Mouse (Mus musculus) erythroblast, embryonic 14.5 days (primary cell): Measurements from ENCODE around the gene Mavs.

ENCODE experiments used
- GATA1 ChIP-seq: IDR thresholded peaks from 2 replicates; pipeline ENCODE4 v1.6.1; 2012; ENCODE audit warnings: low read length, inconsistent platforms, mixed read lengths
- TAL1 ChIP-seq: IDR thresholded peaks from 3 replicates; pipeline ENCODE4 v1.6.1; 2012; ENCODE audit warnings: low read length, inconsistent platforms, mixed read lengths

DNA sequence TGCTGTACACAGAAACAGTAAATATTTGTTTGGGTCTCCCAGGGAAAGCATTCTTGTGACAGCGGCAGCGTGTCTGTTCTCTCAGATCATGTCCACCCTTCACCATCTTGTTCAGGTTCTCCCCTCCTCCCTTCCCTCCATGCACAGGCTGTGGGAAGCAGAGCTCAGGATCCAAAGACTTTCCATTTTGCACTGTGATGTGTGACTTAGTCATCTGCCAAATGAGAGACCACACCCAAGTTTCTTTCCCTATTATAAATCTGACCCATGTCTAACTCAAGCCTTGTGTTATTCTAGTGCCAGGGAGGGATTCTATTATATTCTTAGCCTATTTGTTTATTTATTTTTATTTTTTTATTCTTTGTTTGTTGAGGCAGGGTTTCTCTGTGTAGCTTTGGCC lies 25.5 kb upstream of the Mavs start:
- TF ChIP-seq TAL1, result no peak
- no peak for TF ChIP-seq GATA1
